Mouse (Mus musculus) stomach, postnatal 0 days (tissue): ENCODE results near the gene Fbxl17.

Experiments
- CTCF ChIP-seq: IDR thresholded peaks from 2 replicates; pipeline ENCODE4 v1.5.1; 2016; ENCODE audit warnings: antibody characterized with exemption, low read depth, mild to moderate bottlenecking, moderate library complexity
- EP300 ChIP-seq: optimal IDR thresholded peaks from 2 replicates; pipeline ENCODE3; 2016; ENCODE audit warnings: antibody characterized with exemption

DNA sequence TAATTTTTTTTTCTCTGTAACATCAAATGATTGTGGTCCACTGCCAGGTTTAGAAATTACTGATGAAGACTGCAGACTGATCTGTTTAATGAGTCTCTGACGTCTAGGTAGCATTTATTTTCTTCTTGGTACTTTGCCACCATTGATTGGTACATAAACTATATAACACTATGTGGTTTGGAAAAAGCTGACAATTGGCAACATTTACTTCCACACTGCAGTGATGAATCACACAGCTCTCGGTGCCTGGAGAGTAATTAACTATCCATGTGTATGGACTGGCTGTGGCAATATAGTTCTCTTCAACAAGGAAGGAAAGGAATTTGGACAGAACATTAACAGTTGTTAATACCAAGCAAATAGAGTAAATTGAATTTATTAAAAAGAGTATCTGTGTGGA is 404.3 kb downstream of the Fbxl17 start:
- TF ChIP-seq CTCF (no peak), EP300 (no peak)
